Mouse (Mus musculus) embryonic facial prominence, embryonic 11.5 days (tissue): Measurements from ENCODE around the gene Aak1. TPM values are rescaled to one million over a fixed set of nuclear protein-coding genes. Genes with fewer than 3 reads are reported as not detected.
"Not testable (repeated sequence)": the region's sequence is repeated elsewhere in the genome, so short reads cannot be mapped to it uniquely, and the experiment has no call there.

Experiments
- ATAC-seq: fragments of 200-750 bp; cut with Nextera tagmentation; replicated peaks from 2 replicates; pipeline ENCODE4 v1.8.0; 2017; ENCODE audit warnings: low read depth; ENCODE audit not compliant: insufficient number of reproducible peaks, low FRiP score, low TSS enrichment
- DNase-seq: peaks from one replicate; pipeline ENCODE4 v3.0.0-alpha.2; 2015; ENCODE audit warnings: low spot score
- H3K27ac ChIP-seq: fragments of 300-500 bp; sonication (generic); replicated peaks from 2 replicates; pipeline ENCODE4 v1.5.1; 2014; ENCODE audit warnings: mild to moderate bottlenecking, low read depth, low read length, control low read depth
- H3K27me3 ChIP-seq: fragments of 300-500 bp; sonication (generic); 2 replicates; pipeline ENCODE4 v1.6.1; 2014; ENCODE audit warnings: mild to moderate bottlenecking, low read length, moderate library complexity, mixed read lengths; ENCODE audit not compliant: control insufficient read depth, insufficient read depth
- H3K36me3 ChIP-seq: fragments of 300-500 bp; sonication (generic); replicated peaks from 2 replicates; pipeline ENCODE4 v1.6.1; 2014; ENCODE audit warnings: low read depth, mild to moderate bottlenecking, low read length, moderate library complexity, mixed read lengths; ENCODE audit not compliant: control insufficient read depth, insufficient read depth
- H3K4me1 ChIP-seq: fragments of 300-500 bp; sonication (generic); 2 replicates; pipeline ENCODE4 v1.6.1; 2014; ENCODE audit warnings: low read length, mixed read lengths; ENCODE audit not compliant: control insufficient read depth, insufficient read depth
- H3K4me2 ChIP-seq: fragments of 300-500 bp; sonication (generic); 2 replicates; pipeline ENCODE4 v1.6.1; 2014; ENCODE audit warnings: low read depth, mild to moderate bottlenecking, control low read depth, low read length, moderate library complexity
- H3K4me3 ChIP-seq: fragments of 300-500 bp; sonication (generic); 2 replicates; pipeline ENCODE4 v1.5.1; 2014; ENCODE audit warnings: low read depth, low read length, control low read depth
- H3K9ac ChIP-seq: fragments of 300-500 bp; sonication (generic); replicated peaks from 2 replicates; pipeline ENCODE4 v1.6.1; 2014; ENCODE audit warnings: mild to moderate bottlenecking, control low read depth, low read length
- H3K9me3 ChIP-seq: fragments of 300-500 bp; sonication (generic); replicated peaks from 2 replicates; pipeline ENCODE4 v1.6.1; 2016; ENCODE audit warnings: mild to moderate bottlenecking, low read length, inconsistent platforms, mixed read lengths; ENCODE audit not compliant: control insufficient read depth
- WGBS: fragments of 180-500 bp; shearing (Covaris S2); extraction: QIAGEN DNeasy Blood & Tissue Kit; methylation state at CpG from one replicate; pipeline ENCODE4 v1.1.7; 2014; 5-methylcytosine and 5-hydroxymethylcytosine counted together
- polyA plus RNA-seq: library from polyadenylated mRNA; unstranded; fragments of >200 nt; fragmentation: Nextera tagmentation; extraction: Ambion mirVana; gene quantifications from 2 replicates; pipeline ENCODE4 v1.2.1, GENCODE M21; 2014

Gene Aak1
- polyA plus RNA-seq, 1 experiment from 2014 or later, result 17.3 TPM

- ATAC-seq (no peak), DNase-seq (no peak)
- H3K27me3 ChIP-seq, result no peaks in the 10 kb centered on the region
- H3K9ac ChIP-seq, result no peak overlapping the region
- H3K4me2 ChIP-seq, result no peak overlapping the region
- H3K9me3 ChIP-seq, result no peaks in the 10 kb centered on the region
- peaks cover 11% of the 10 kb centered on the region for H3K36me3 ChIP-seq
- no peaks in the 10 kb centered on the region for H3K4me1 ChIP-seq
- H3K4me3 ChIP-seq, result no peak overlapping the region
- H3K27ac ChIP-seq, result no peak overlapping the region
- 94% methylated on average over 8 of the region's 8 CpGs for WGBS
These were observed 169.6 kb downstream of the Aak1 start for GRCm38 (mm10) chr6:87018874-87019273.

GRCm38 (mm10) chr6:87021791-87022190 lies 172.5 kb downstream of the Aak1 start:
- 96% methylated on average over 12 of the region's 12 CpGs for WGBS
- Histone ChIP-seq H3K36me3 (peaks cover 11% of the 10 kb centered on the region), H3K9me3 (no peaks in the 10 kb centered on the region), H3K4me3 (no peak overlapping the region), H3K9ac (no peak overlapping the region), H3K27ac (no peak overlapping the region), H3K4me1 (no peaks in the 10 kb centered on the region), H3K27me3 (no peaks in the 10 kb centered on the region), H3K4me2 (no peak overlapping the region)
- no peak for ATAC-seq
- DNase-seq, result no peak

- DNase-seq (no peak), ATAC-seq (no peak)
- no peak overlapping the region for H3K4me3 ChIP-seq
- H3K36me3 ChIP-seq, result no peaks in the 10 kb centered on the region; the same call in 1 of the 2 replicates
- H3K27me3 ChIP-seq, result no peaks in the 10 kb centered on the region
- H3K4me2 ChIP-seq, result no peak overlapping the region
- H3K9me3 ChIP-seq, result no peaks in the 10 kb centered on the region
- 82% methylated on average over 7 of the region's 7 CpGs for WGBS
- H3K27ac ChIP-seq, result no peak overlapping the region
- H3K4me1 ChIP-seq, result no peaks in the 10 kb centered on the region
- H3K9ac ChIP-seq, result no peak overlapping the region
These were observed 177.7 kb downstream of the Aak1 start for GRCm38 (mm10) chr6:87026980-87027379.

GRCm38 (mm10) chr6:87028881-87029280 lies 179.6 kb downstream of the Aak1 start:
- H3K27ac ChIP-seq, result no peak overlapping the region
- no peaks in the 10 kb centered on the region; the same call in 1 of the 2 replicates for H3K36me3 ChIP-seq
- no peak for ATAC-seq
- DNase-seq, result no peak
- no peaks in the 10 kb centered on the region for H3K27me3 ChIP-seq
- no peak overlapping the region for H3K4me2 ChIP-seq
- H3K9me3 ChIP-seq, result no peaks in the 10 kb centered on the region
- no peak overlapping the region for H3K9ac ChIP-seq
- no peak overlapping the region for H3K4me3 ChIP-seq
- no peaks in the 10 kb centered on the region for H3K4me1 ChIP-seq

- WGBS, result 93% methylated on average over 7 of the region's 7 CpGs
- not testable (repeated sequence) for H3K4me3 ChIP-seq, ATAC-seq, H3K9ac ChIP-seq, H3K4me1 ChIP-seq, H3K36me3 ChIP-seq, DNase-seq, H3K27me3 ChIP-seq, H3K27ac ChIP-seq, H3K4me2 ChIP-seq, H3K9me3 ChIP-seq
These were observed 182.0 kb downstream of the Aak1 start for GRCm38 (mm10) chr6:87031310-87031709.

- Histone ChIP-seq H3K27ac (no peak overlapping the region), H3K27me3 (no peaks in the 10 kb centered on the region), H3K4me2 (no peak overlapping the region), H3K9me3 (no peaks in the 10 kb centered on the region; the same call in 1 of the 2 replicates), H3K4me3 (no peak overlapping the region), H3K36me3 (no peaks in the 10 kb centered on the region), H3K4me1 (no peaks in the 10 kb centered on the region), H3K9ac (no peak overlapping the region)
- ATAC-seq, result no peak
- WGBS, result 87% methylated on average over 3 of the region's 3 CpGs
- no peak for DNase-seq
These were observed 183.1 kb downstream of the Aak1 start for GRCm38 (mm10) chr6:87032401-87032800.

GRCm38 (mm10) chr6:87034395-87034794 lies 185.1 kb downstream of the Aak1 start:
- Histone ChIP-seq H3K4me1 (no peaks in the 10 kb centered on the region), H3K9me3 (no peaks in the 10 kb centered on the region; the same call in 1 of the 2 replicates), H3K27me3 (no peaks in the 10 kb centered on the region), H3K4me3 (no peak overlapping the region), H3K4me2 (no peak overlapping the region), H3K9ac (no peak overlapping the region), H3K36me3 (no peaks in the 10 kb centered on the region), H3K27ac (no peak overlapping the region)
- 91% methylated on average over 3 of the region's 3 CpGs for WGBS
- DNase-seq (no peak), ATAC-seq (no peak)

GRCm38 (mm10) chr6:87037826-87038620 lies 188.7 kb downstream of the Aak1 start:
- no peak overlapping the region for H3K9ac ChIP-seq
- no peaks in the 10 kb centered on the region for H3K27me3 ChIP-seq
- H3K9me3 ChIP-seq, result no peaks in the 10 kb centered on the region; the same call in 1 of the 2 replicates
- ATAC-seq (no peak), DNase-seq (no peak)
- no peak overlapping the region for H3K27ac ChIP-seq
- H3K4me3 ChIP-seq, result no peak overlapping the region
- no peaks in the 10 kb centered on the region for H3K4me1 ChIP-seq
- 88% methylated on average over 10 of the region's 10 CpGs for WGBS
- H3K4me2 ChIP-seq, result no peak overlapping the region
- no peaks in the 10 kb centered on the region for H3K36me3 ChIP-seq
